Mouse (Mus musculus) stomach, embryonic 16.5 days (tissue): Measurements from ENCODE around the gene Evi5. TPM values are rescaled to one million over a fixed set of nuclear protein-coding genes. Genes with fewer than 3 reads are reported as not detected.

ENCODE experiments used
- ATAC-seq: fragments of 200-750 bp; cut with Nextera tagmentation; 2 replicates; pipeline ENCODE4 v1.8.0; 2017; ENCODE audit warnings: moderate number of reproducible peaks, moderate TSS enrichment; ENCODE audit not compliant: insufficient read depth, low FRiP score
- H3K27ac ChIP-seq: fragments of 300-500 bp; sonication (generic); 2 replicates; pipeline ENCODE4 v1.5.1; 2014; ENCODE audit warnings: low read length
- H3K27me3 ChIP-seq: fragments of 300-500 bp; sonication (generic); 2 replicates; pipeline ENCODE4 v1.6.1; 2014; ENCODE audit warnings: low read length, control low read depth, mixed read lengths; ENCODE audit not compliant: control insufficient read depth, insufficient read depth
- H3K36me3 ChIP-seq: fragments of 300-500 bp; sonication (generic); 2 replicates; pipeline ENCODE4 v1.6.1; 2014; ENCODE audit warnings: low read length; ENCODE audit not compliant: control insufficient read depth, insufficient read depth
- H3K4me1 ChIP-seq: fragments of 300-500 bp; sonication (generic); 2 replicates; pipeline ENCODE4 v1.6.1; 2014; ENCODE audit warnings: low read length, control low read depth, mixed read lengths; ENCODE audit not compliant: control insufficient read depth, insufficient read depth
- H3K4me2 ChIP-seq: fragments of 300-500 bp; sonication (generic); 2 replicates; pipeline ENCODE4 v1.6.1; 2014; ENCODE audit warnings: low read depth, low read length, mixed read lengths
- H3K4me3 ChIP-seq: fragments of 300-500 bp; sonication (generic); replicated peaks from 2 replicates; pipeline ENCODE4 v1.5.1; 2014; ENCODE audit warnings: mild to moderate bottlenecking, low read length
- H3K9ac ChIP-seq: fragments of 300-500 bp; sonication (generic); 2 replicates; pipeline ENCODE4 v1.6.1; 2014; ENCODE audit warnings: low read length
- H3K9me3 ChIP-seq: fragments of 300-500 bp; sonication (generic); replicated peaks from 2 replicates; pipeline ENCODE4 v1.6.1; 2016; ENCODE audit warnings: low read length, control low read depth; ENCODE audit not compliant: control insufficient read depth
- WGBS: fragments of 180-500 bp; shearing (Covaris S2); extraction: QIAGEN DNeasy Blood & Tissue Kit; methylation state at CpG from one replicate; pipeline ENCODE4 v1.1.7; 2014; 5-methylcytosine and 5-hydroxymethylcytosine counted together
- polyA plus RNA-seq: library from polyadenylated mRNA; unstranded; fragments of >200 nt; fragmentation: Nextera tagmentation; extraction: Ambion mirVana; gene quantifications from 2 replicates; pipeline ENCODE4 v1.2.1, GENCODE M21; 2015

Gene Evi5
- polyA plus RNA-seq, 1 experiment from 2014 or later: 55.2 TPM

DNA sequence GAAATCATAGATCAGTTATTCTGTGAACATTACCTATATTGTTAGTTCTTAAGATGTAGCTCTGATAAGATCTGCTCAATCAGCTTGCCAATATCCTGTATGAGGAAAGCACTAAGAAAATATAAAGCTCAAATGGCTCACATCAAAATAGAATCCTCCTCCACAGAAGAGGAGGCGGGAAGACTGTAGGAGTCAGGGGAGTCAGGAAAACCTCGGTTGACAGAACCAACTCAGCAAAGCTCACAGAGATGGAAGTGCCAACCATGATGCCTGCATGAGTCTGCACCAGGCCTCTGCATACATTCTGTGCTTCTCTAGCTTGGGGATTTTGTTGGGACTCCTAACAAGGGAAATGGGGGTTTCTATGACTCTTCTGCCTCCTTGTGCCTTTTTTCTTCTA, 73.7 kb downstream of the Evi5 start:
- Histone ChIP-seq H3K27ac (no peak overlapping the region), H3K36me3 (0 out of 2 replicates have a peak, but pooled peaks cover 5% of the 10 kb centered on the region), H3K4me2 (no peak overlapping the region), H3K27me3 (no peaks in the 10 kb centered on the region), H3K9ac (no peak overlapping the region), H3K4me1 (no peaks in the 10 kb centered on the region), H3K4me3 (no peak overlapping the region), H3K9me3 (no peaks in the 10 kb centered on the region)
- WGBS: 89% methylated on average over 2 of the region's 2 CpGs
- no peak for ATAC-seq

DNA sequence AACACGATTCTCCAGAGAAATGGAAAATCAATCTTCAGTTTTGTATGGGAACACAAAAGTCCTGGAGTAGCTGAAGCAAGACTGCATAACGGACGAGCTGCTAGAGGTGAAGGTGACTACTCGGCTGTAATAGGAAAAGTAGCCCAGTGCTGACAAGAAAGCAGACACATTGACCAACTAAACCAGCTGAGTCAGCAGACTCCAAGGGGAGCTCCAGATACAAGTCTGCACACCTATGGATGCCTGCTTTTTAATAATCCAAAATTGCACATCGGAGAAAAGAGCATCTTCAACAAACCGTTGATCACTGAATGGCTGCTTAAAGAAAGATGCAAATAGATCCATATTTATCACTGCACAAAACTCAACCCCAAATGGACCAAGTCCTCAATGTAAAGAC, 76.6 kb downstream of the Evi5 start:
- no peaks in the 10 kb centered on the region for H3K27me3 ChIP-seq
- H3K27ac ChIP-seq: no peak overlapping the region
- no peak overlapping the region for H3K4me3 ChIP-seq
- H3K4me1 ChIP-seq: no peaks in the 10 kb centered on the region
- H3K9me3 ChIP-seq: no peaks in the 10 kb centered on the region
- 0 out of 2 replicates have a peak, but pooled peaks cover 5% of the 10 kb centered on the region for H3K36me3 ChIP-seq
- WGBS: 92% methylated on average over 6 of the region's 6 CpGs
- ATAC-seq: no peak
- H3K4me2 ChIP-seq: no peak overlapping the region
- H3K9ac ChIP-seq: no peak overlapping the region

DNA sequence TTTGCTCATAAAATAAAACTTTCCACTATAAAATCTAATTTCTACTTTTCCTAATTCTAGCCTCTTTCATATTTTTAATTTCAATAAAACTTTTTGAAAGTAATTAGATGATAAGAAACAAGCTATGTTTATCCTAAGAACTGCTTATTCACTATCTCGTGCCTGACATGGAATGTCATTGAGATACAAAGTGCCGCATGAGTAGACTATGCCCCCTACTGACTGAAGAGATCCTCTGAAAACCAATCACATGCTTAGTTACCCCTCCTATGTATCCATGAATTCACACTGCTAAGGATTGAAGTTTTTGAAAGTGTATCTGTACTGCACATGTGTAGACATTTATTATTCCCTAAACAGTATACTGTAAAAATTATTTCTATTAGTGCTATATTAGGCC, 81.0 kb downstream of the Evi5 start:
- no peak for ATAC-seq
- 27% methylated on average over 2 of the region's 2 CpGs for WGBS
- H3K27ac ChIP-seq: no peak overlapping the region

DNA sequence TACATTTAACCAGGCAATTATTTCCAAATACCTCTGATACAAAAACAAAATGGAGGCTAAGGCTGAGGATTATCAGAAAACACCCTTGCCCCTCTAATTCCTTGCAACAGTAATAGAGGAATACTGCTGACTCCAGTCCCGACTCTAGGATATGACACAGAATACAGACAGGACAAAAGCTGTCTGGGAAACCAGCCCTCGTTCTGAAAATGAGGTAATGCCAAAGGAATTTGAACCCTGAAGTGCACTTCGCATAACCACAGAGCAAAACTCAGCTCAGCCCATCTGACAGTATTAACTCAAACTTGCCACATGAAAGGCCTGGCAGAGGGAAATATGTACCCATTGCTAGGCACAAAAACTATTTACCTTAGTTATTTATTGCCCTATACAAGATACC, 81.6 kb downstream of the Evi5 start:
- ATAC-seq: peak; percentile 25; the same call in 1 of the 2 replicates
- no peaks in the 10 kb centered on the region for H3K4me1 ChIP-seq
- no peak overlapping the region for H3K27ac ChIP-seq
- H3K9ac ChIP-seq: no peak overlapping the region
- H3K4me2 ChIP-seq: no peak overlapping the region
- no peaks in the 10 kb centered on the region for H3K36me3 ChIP-seq
- H3K27me3 ChIP-seq: no peaks in the 10 kb centered on the region
- H3K4me3 ChIP-seq: no peak overlapping the region
- H3K9me3 ChIP-seq: no peaks in the 10 kb centered on the region
- 21% methylated on average over 3 of the region's 3 CpGs for WGBS

More for the DNA sequence above, 81.0 kb downstream of the Evi5 start:
- Histone ChIP-seq H3K4me2 (no peak overlapping the region), H3K27me3 (no peaks in the 10 kb centered on the region), H3K4me3 (no peak overlapping the region), H3K4me1 (no peaks in the 10 kb centered on the region), H3K9ac (no peak overlapping the region), H3K9me3 (no peaks in the 10 kb centered on the region), H3K36me3 (0 out of 2 replicates have a peak, but pooled peaks cover 5% of the 10 kb centered on the region)

DNA sequence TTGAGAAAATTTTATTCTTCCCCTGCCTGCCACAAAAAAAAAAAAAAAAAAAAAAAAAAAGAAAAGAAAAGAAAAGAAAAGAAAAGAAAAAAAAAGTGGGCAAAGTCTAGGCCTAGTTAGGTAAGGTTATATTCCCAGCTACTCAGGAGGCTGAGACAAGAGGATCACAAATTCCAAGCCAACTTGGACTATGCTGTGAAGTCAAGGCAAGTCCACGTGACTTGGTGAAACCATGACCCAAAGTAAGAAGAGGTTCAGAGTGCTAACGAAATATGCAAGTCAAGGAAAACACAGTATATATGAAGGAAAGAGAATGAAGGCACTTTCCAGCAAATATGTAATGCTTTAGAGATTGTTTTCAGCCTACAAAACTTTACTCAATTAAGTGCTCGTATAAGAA, 82.4 kb downstream of the Evi5 start:
- Histone ChIP-seq H3K36me3 (no peaks in the 10 kb centered on the region), H3K9me3 (no peaks in the 10 kb centered on the region), H3K4me1 (no peaks in the 10 kb centered on the region), H3K4me3 (no peak overlapping the region), H3K4me2 (no peak overlapping the region), H3K27ac (no peak overlapping the region), H3K9ac (no peak overlapping the region), H3K27me3 (no peaks in the 10 kb centered on the region)
- 91% methylated on average over 3 of the region's 3 CpGs for WGBS
- no peak for ATAC-seq

DNA sequence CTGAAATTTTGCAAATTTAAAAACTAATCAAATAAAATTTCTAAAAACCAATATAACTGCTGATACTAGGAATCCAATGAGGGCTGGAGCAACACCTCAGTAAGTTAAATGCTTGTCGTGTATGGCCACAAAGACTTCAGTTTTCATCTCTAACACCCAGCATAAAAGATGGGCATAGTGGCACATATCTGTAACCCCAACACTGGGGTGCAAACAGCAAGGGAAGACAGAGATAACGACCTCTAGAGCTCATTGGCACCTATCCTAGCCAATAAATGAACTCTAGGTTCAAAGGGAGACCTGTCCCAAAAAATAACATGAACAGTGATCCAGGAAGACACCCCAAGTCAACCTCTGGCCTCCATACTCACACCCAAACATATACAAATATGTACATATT, 82.9 kb downstream of the Evi5 start:
- no peaks in the 10 kb centered on the region for H3K4me1 ChIP-seq
- WGBS: 85% methylated on average over 2 of the region's 2 CpGs

DNA sequence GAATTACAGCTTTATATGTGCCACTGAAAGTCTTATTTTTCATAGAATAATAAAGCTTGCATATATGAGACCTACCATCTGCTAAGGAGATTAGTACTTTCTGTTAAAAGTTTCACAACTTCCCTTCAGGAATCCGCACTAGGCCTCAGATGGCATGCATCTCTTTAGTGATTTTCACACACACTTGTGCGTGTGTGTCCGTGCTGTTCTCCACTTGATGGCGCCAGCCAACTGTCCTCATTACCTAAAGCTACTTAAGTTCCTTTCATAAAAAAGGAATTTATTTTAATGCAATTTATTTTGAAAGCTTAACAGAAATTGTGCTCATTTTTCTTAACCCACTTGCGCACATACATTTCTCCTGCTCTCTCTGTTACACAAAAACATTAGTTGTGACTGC, 85.4 kb downstream of the Evi5 start:
- Histone ChIP-seq H3K4me1 (no peaks in the 10 kb centered on the region), H3K9ac (no peak overlapping the region), H3K4me2 (no peak overlapping the region), H3K36me3 (peaks cover 4% of the 10 kb centered on the region; the same call in 1 of the 2 replicates), H3K4me3 (no peak overlapping the region), H3K9me3 (no peaks in the 10 kb centered on the region), H3K27me3 (no peaks in the 10 kb centered on the region), H3K27ac (no peak overlapping the region)
- ATAC-seq: no peak
- 68% methylated on average over 5 of the region's 5 CpGs for WGBS

More for the DNA sequence above, 82.9 kb downstream of the Evi5 start:
- Histone ChIP-seq H3K27ac (no peak overlapping the region), H3K4me3 (no peak overlapping the region), H3K27me3 (no peaks in the 10 kb centered on the region), H3K36me3 (no peaks in the 10 kb centered on the region), H3K4me2 (no peak overlapping the region), H3K9me3 (no peaks in the 10 kb centered on the region), H3K9ac (no peak overlapping the region)
- no peak for ATAC-seq

DNA sequence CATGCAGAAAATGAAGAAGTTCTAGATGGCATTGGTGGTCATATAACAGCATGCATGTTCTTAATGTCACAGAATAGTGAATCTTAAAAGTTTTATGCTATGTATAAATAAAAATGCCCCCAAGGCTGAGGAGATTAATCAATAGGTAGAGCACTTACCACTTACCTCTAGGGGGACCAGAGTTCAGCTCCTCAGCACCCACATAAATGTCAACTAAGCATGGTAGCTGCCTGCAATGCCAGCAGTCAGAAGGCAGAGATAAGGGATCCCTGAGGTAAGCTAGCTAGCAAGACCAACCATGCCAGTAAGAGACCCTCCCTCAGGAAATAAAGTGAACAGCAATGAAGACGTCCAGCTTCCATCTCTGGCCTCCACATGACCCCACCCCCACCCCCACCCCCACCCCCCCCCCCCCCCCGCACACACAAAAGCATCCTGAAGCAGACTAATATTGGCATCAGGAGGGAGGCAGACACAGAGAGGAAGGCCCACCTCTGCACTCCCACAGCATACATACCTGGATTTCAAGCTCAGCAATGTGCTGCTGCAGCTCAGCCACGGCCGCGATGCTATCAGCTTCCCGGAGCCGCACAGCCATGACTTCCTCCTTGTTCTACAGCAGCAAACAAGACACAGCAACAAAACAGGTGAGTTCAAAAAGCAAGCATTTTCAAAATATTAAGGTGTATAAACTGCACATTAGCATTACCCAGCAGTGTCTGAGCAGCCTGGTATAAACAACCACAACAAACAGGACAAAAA, 87.0 kb downstream of the Evi5 start:
- H3K4me3 ChIP-seq: no peak overlapping the region
- ATAC-seq: no peak
- H3K9ac ChIP-seq: no peak overlapping the region
- H3K4me1 ChIP-seq: no peaks in the 10 kb centered on the region
- no peak overlapping the region for H3K4me2 ChIP-seq
- peaks cover 4% of the 10 kb centered on the region; the same call in 1 of the 2 replicates for H3K36me3 ChIP-seq
- no peaks in the 10 kb centered on the region for H3K27me3 ChIP-seq
- no peaks in the 10 kb centered on the region for H3K9me3 ChIP-seq
- H3K27ac ChIP-seq: no peak overlapping the region
- WGBS: 80% methylated on average over 7 of the region's 7 CpGs

DNA sequence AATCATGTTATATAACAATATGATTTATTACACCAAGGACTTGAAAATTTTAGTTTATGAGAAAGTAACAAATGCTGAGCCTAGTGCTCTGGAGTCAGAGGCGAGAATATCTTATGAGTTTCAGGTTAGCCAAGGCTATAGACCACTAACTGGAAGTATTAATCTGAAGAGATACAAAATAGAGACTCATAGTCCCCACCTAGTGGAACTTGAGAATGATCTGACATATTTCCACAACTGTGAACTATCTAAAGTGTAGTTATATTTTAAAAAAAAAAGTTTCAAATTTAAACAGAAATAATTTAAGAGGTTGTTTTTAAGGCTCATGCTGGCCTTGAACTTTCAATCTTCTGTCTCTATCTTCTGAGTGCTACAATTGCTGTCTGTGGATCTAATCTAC, 92.5 kb downstream of the Evi5 start:
- no peaks in the 10 kb centered on the region for H3K27me3 ChIP-seq
- no peaks in the 10 kb centered on the region for H3K4me1 ChIP-seq
- ATAC-seq: no peak
- no peak overlapping the region for H3K4me2 ChIP-seq
- no peak overlapping the region for H3K9ac ChIP-seq
- no peak overlapping the region for H3K4me3 ChIP-seq
- WGBS: 92% methylated on average over 1 of the region's 1 CpGs
- peaks cover 4% of the 10 kb centered on the region; the same call in 1 of the 2 replicates for H3K36me3 ChIP-seq
- no peak overlapping the region for H3K27ac ChIP-seq
- H3K9me3 ChIP-seq: no peaks in the 10 kb centered on the region
